Mouse (Mus musculus) T-cell, adult 2 months (primary cell): ENCODE measurements around the gene 4930544G11Rik.

Source experiments
- DNase-seq: peaks from one replicate; pipeline ENCODE4 v3.0.0; 2022; ENCODE audit warnings: low spot score

Gene 4930544G11Rik

GRCm38 (mm10) chr6:65952309-65952708, at the start of gene 4930544G11Rik:
TSS of gene 4930544G11Rik (plus strand) at chr6:65952609.
- no peak for DNase-seq

- no peak for DNase-seq
Measured at GRCm38 (mm10) chr6:65906657-65907182, 45.7 kb upstream of the 4930544G11Rik start.

GRCm38 (mm10) chr6:65915421-65915820, 37.0 kb upstream of the 4930544G11Rik start:
- no peak for DNase-seq

- DNase-seq = no peak
Measured at GRCm38 (mm10) chr6:65921703-65922102, 30.7 kb upstream of the 4930544G11Rik start.

GRCm38 (mm10) chr6:65923501-65924084, 28.8 kb upstream of the 4930544G11Rik start:
- no peak for DNase-seq

GRCm38 (mm10) chr6:65925737-65926333, 26.6 kb upstream of the 4930544G11Rik start:
- no peak for DNase-seq

- DNase-seq = no peak
Measured at GRCm38 (mm10) chr6:65930523-65930922, 21.9 kb upstream of the 4930544G11Rik start.

GRCm38 (mm10) chr6:65932776-65933175, 19.6 kb upstream of the 4930544G11Rik start:
- DNase-seq = no peak

GRCm38 (mm10) chr6:65933177-65933576, 19.2 kb upstream of the 4930544G11Rik start:
- DNase-seq = no peak

GRCm38 (mm10) chr6:65935566-65936281, 16.7 kb upstream of the 4930544G11Rik start:
- DNase-seq = no peak

GRCm38 (mm10) chr6:65950492-65950891, 1.9 kb upstream of the 4930544G11Rik start:
- DNase-seq = no peak

GRCm38 (mm10) chr6:65969386-65970111, 17.1 kb downstream of the 4930544G11Rik start:
- no peak for DNase-seq

GRCm38 (mm10) chr6:65970410-65970809, 18.0 kb downstream of the 4930544G11Rik start:
- DNase-seq = peak; percentile 10

GRCm38 (mm10) chr6:65992081-65992480, 39.7 kb downstream of the 4930544G11Rik start:
- DNase-seq = no peak

- DNase-seq = peak; percentile 17
Measured at GRCm38 (mm10) chr6:65998343-65998742, 45.9 kb downstream of the 4930544G11Rik start.
